Mouse (Mus musculus): ENCODE measurements around the gene Sgsm1. TPM values are rescaled to one million over a fixed set of nuclear protein-coding genes. Genes with fewer than 3 reads are reported as not detected.

Sgsm1 gene
- polyA plus RNA-seq, 1 experiment from 2014 or later = 1.2 TPM

DNA sequence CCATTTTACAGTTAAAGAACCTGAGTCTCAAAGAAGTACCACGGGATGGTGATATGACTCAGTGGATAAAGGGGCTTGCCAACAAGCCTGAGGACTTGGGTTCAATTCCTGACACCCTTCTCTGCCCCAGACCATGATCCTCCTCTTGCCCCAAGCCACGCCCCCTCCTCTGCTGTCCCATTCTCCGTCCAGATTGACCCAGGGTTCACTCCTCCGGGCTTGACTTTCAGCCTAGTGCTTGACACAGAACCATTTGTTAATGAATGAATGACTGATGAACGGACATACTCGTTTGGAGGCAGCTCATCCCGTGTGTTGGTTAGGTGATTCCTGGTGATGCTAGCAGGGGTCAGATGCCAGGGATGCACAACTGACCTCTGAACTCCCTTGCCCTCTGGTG lies 90.7 kb downstream of the Sgsm1 start:
- WGBS = 45% methylated on average over 7 of the region's 7 CpGs
- H3K9me3 ChIP-seq (ENCODE audit: low read length) = no peaks in the 10 kb centered on the region
- no peak overlapping the region; the same call in 1 of the 2 replicates for H3K4me3 ChIP-seq (ENCODE audit: low read depth, low read length)
- DNase-seq (ENCODE audit: low spot score) (no peak), ATAC-seq (no peak)
- no peaks in the 10 kb centered on the region for H3K27me3 ChIP-seq (replicated peaks; ENCODE audit: insufficient read depth, low read length)
- H3K4me2 ChIP-seq (replicated peaks; ENCODE audit: low read depth, low read length) = peak overlapping the region; percentile 98; the same call in 1 of the 2 replicates
- TF ChIP-seq EP300 (IDR thresholded peaks at IDR 0.05) (no peak), CTCF (IDR thresholded peaks at IDR 0.05) (no peak)
- no peaks in the 10 kb centered on the region for H3K36me3 ChIP-seq (ENCODE audit: insufficient read depth, low read length)
- H3K4me1 ChIP-seq (ENCODE audit: insufficient read depth, low read depth, low read length) = no peaks in the 10 kb centered on the region
- H3K27ac ChIP-seq (ENCODE audit: low read length) = no peak overlapping the region
- H3K9ac ChIP-seq (replicated peaks; ENCODE audit: low read depth) = no peak overlapping the region

DNA sequence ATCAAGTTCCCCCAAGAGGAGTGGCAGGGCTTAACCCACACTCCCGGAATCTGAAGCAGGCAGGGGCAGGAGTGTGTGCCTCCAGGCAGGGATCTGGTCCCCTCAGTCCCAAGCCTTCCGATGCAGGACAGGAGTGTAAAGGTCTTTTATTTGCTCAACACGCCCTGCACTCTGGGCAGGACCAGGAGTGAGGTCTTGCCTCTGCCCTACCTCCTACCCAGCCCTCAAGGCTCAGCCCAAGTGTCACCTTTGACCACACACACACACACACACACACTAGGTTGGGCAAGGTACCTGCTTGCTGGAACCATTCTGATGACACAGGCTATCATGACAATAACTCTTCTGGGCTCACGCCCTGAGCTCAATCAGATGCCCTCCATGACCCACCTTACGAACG lies 91.1 kb downstream of the Sgsm1 start:
- no peaks in the 10 kb centered on the region for H3K4me1 ChIP-seq (ENCODE audit: insufficient read depth, low read depth, low read length)
- TF ChIP-seq CTCF (IDR thresholded peaks at IDR 0.05) (no peak), EP300 (IDR thresholded peaks at IDR 0.05) (no peak)
- H3K27me3 ChIP-seq (replicated peaks; ENCODE audit: insufficient read depth, low read length) = no peaks in the 10 kb centered on the region
- no peaks in the 10 kb centered on the region for H3K36me3 ChIP-seq (ENCODE audit: insufficient read depth, low read length)
- no peaks in the 10 kb centered on the region for H3K9me3 ChIP-seq (ENCODE audit: low read length)
- DNase-seq (ENCODE audit: low spot score) = no peak
- no peak for ATAC-seq
- no peak overlapping the region for H3K9ac ChIP-seq (replicated peaks; ENCODE audit: low read depth)
- 64% methylated on average over 6 of the region's 6 CpGs for WGBS
- no peak overlapping the region for H3K27ac ChIP-seq (ENCODE audit: low read length)
- H3K4me2 ChIP-seq (replicated peaks; ENCODE audit: low read depth, low read length) = 0 out of 2 replicates have a peak overlapping the region, but pooled peaks have one; percentile 11
- no peak overlapping the region for H3K4me3 ChIP-seq (ENCODE audit: low read depth, low read length)

DNA sequence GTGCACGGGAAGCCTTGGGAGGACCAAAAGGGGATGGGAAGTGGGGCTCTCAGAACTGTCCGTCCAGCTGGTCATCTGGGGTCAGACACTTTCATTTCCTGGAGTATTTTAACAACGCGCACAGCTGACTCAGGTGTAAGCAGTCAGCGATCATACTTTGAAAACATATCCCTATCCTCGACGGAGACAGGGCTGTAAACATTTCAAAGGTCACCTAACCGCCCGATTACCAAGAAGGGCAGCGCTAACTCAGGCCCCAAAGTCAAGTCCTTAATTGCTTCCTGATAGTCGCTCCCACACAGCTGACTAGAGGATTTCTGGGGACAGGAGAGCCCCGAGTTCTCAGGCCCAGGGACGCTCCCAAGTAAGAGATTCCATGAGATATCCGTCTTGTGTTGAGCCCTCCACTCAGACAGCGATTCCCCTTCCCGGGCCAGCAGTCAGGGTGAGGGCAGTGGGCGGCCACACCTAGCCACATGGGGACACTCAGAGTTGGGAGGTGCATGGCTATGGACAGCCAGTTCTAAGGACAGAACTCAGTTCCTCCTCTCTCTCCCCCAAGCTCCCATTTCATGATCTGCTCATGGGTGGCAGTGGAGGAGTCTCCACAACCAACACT lies 91.9 kb downstream of the Sgsm1 start:
- H3K9ac ChIP-seq (replicated peaks; ENCODE audit: low read depth) = no peak overlapping the region
- H3K27me3 ChIP-seq (replicated peaks; ENCODE audit: insufficient read depth, low read length) = no peaks in the 10 kb centered on the region
- H3K4me1 ChIP-seq (ENCODE audit: insufficient read depth, low read depth, low read length) = no peaks in the 10 kb centered on the region
- DNase-seq (ENCODE audit: low spot score) (no peak), ATAC-seq (no peak)
- TF ChIP-seq CTCF (IDR thresholded peaks at IDR 0.05) (no peak), EP300 (IDR thresholded peaks at IDR 0.05) (no peak)
- H3K9me3 ChIP-seq (ENCODE audit: low read length) = no peaks in the 10 kb centered on the region
- WGBS = 42% methylated on average over 17 of the region's 17 CpGs
- H3K27ac ChIP-seq (ENCODE audit: low read length) = no peak overlapping the region
- H3K4me2 ChIP-seq (replicated peaks; ENCODE audit: low read depth, low read length) = 0 out of 2 replicates have a peak overlapping the region, but pooled peaks have one; percentile 11
- H3K36me3 ChIP-seq (ENCODE audit: insufficient read depth, low read length) = no peaks in the 10 kb centered on the region
- H3K4me3 ChIP-seq (ENCODE audit: low read depth, low read length) = no peak overlapping the region

DNA sequence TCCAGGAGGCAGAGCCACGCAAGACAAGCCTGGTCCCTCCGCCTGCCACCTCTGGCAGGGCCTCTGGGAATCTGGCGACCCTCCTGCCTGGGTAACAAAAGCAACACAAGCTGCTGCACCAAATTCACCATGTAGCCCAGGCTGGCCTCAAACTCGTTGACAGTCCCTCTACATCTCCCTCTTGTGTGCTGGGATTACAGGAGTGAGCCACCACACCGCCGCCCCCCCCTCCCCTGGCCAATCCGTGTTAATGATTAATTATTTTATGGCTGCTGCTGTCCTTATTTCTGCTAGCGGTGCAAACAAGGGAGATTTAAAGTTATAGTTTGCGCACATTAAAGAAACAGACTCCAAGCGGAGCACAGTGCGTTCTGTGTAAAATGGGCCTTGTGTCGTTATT lies 93.5 kb downstream of the Sgsm1 start:
- 69% methylated on average over 12 of the region's 12 CpGs for WGBS
- Histone ChIP-seq H3K9me3 (ENCODE audit: low read length) (no peaks in the 10 kb centered on the region), H3K4me1 (ENCODE audit: insufficient read depth, low read depth, low read length) (no peaks in the 10 kb centered on the region), H3K27me3 (replicated peaks; ENCODE audit: insufficient read depth, low read length) (no peaks in the 10 kb centered on the region), H3K36me3 (ENCODE audit: insufficient read depth, low read length) (no peaks in the 10 kb centered on the region), H3K9ac (replicated peaks; ENCODE audit: low read depth) (no peak overlapping the region), H3K27ac (ENCODE audit: low read length) (no peak overlapping the region), H3K4me3 (ENCODE audit: low read depth, low read length) (no peak overlapping the region), H3K4me2 (replicated peaks; ENCODE audit: low read depth, low read length) (no peak overlapping the region)
- ATAC-seq (no peak), DNase-seq (ENCODE audit: low spot score) (no peak)
- TF ChIP-seq EP300 (IDR thresholded peaks at IDR 0.05) = no peak
- no peak for TF ChIP-seq CTCF (IDR thresholded peaks at IDR 0.05)

DNA sequence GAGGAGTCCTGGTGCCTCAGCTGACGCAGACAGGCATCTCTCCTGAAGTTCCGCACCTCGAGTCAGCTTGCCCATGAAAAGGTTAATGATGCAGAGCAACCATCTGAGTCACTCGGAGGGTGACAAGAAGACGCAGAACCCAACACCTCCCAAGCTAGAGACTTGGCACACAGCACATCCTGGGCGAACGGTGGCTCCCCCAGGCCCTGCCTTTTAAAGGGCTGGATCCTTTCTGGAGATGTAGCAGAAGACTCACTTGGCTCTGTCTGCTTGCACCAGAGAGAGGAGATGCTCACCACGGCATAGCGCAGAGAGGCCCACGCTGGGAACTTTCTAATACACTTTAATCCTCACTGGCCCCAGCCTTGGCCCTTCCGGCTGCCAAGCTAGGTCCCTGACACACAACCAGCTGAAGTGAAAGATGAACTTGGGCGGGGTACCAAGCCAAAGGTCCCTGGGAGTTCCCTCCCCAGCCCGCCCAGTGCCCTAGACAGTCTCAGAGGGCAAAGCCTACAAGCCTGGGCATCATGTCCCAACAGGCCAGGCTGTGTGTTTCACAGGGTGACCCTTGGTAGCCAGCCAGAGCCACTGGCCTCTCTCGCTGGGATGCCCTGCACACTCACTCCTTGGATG lies 94.1 kb downstream of the Sgsm1 start:
- WGBS = 57% methylated on average over 14 of the region's 14 CpGs

DNA sequence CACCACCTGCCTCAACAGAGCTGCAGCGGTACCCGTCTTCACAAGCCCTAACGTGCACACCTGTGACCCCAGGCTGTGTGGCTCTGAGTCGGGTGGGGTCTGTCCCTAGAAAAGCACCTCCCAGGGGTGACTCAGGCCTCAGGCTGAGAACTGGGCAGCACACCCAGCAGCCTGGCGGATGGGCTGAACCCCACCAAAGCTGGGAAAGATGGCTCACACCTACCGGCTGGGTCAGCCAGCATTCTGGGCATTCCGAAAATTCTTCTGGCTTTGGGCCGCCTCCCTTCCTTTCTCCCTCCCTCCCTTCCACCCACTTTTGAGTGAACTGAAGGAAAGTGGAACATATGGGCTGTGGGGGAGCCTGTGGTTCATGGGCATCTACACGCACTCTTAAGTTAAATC lies 95.0 kb downstream of the Sgsm1 start:
- Histone ChIP-seq H3K4me3 (ENCODE audit: low read depth, low read length) (no peak overlapping the region), H3K36me3 (ENCODE audit: insufficient read depth, low read length) (no peaks in the 10 kb centered on the region), H3K27ac (ENCODE audit: low read length) (no peak overlapping the region), H3K9ac (replicated peaks; ENCODE audit: low read depth) (no peak overlapping the region), H3K9me3 (ENCODE audit: low read length) (no peaks in the 10 kb centered on the region), H3K27me3 (replicated peaks; ENCODE audit: insufficient read depth, low read length) (no peaks in the 10 kb centered on the region), H3K4me1 (ENCODE audit: insufficient read depth, low read depth, low read length) (no peaks in the 10 kb centered on the region), H3K4me2 (replicated peaks; ENCODE audit: low read depth, low read length) (no peak overlapping the region)
- DNase-seq (ENCODE audit: low spot score) (no peak), ATAC-seq (peak; percentile 25; the same call in 1 of the 2 replicates)
- TF ChIP-seq CTCF (IDR thresholded peaks at IDR 0.05) (no peak), EP300 (IDR thresholded peaks at IDR 0.05) (no peak)
- 63% methylated on average over 9 of the region's 9 CpGs for WGBS

More for the DNA sequence above, 94.1 kb downstream of the Sgsm1 start:
- TF ChIP-seq EP300 (IDR thresholded peaks at IDR 0.05) (no peak), CTCF (IDR thresholded peaks at IDR 0.05) (no peak)
- H3K36me3 ChIP-seq (ENCODE audit: insufficient read depth, low read length) = no peaks in the 10 kb centered on the region
- no peak for DNase-seq (ENCODE audit: low spot score)
- no peaks in the 10 kb centered on the region for H3K9me3 ChIP-seq (ENCODE audit: low read length)
- H3K4me3 ChIP-seq (ENCODE audit: low read depth, low read length) = no peak overlapping the region
- H3K27ac ChIP-seq (ENCODE audit: low read length) = no peak overlapping the region
- ATAC-seq = no peak
- H3K27me3 ChIP-seq (replicated peaks; ENCODE audit: insufficient read depth, low read length) = no peaks in the 10 kb centered on the region
- no peak overlapping the region for H3K9ac ChIP-seq (replicated peaks; ENCODE audit: low read depth)
- H3K4me2 ChIP-seq (replicated peaks; ENCODE audit: low read depth, low read length) = no peak overlapping the region
- no peaks in the 10 kb centered on the region for H3K4me1 ChIP-seq (ENCODE audit: insufficient read depth, low read depth, low read length)
